Mouse (Mus musculus) embryo, embryonic 10.5 days (tissue): Measurements from ENCODE around the gene Mest.

Experiments
- DNase-seq: peaks from one replicate; pipeline ENCODE4 v3.0.0-alpha.2; 2015; ENCODE audit warnings: low spot score

Gene Mest

GRCm38 (mm10) chr6:30709115-30709514 is 14.2 kb upstream of the Mest start:
- DNase-seq = no peak

GRCm38 (mm10) chr6:30710371-30711364 is 12.7 kb upstream of the Mest start:
- no peak for DNase-seq

GRCm38 (mm10) chr6:30711365-30711763 is 12.0 kb upstream of the Mest start:
- no peak for DNase-seq

- DNase-seq = no peak
Measured at GRCm38 (mm10) chr6:30712484-30712883, 10.9 kb upstream of the Mest start.

GRCm38 (mm10) chr6:30713455-30713854 is 9.9 kb upstream of the Mest start:
- DNase-seq = no peak

GRCm38 (mm10) chr6:30713896-30714295 is 9.5 kb upstream of the Mest start:
- DNase-seq = no peak

GRCm38 (mm10) chr6:30714891-30715471 is 8.4 kb upstream of the Mest start:
- DNase-seq = no peak

- no peak for DNase-seq
Measured at GRCm38 (mm10) chr6:30716796-30717195, 6.6 kb upstream of the Mest start.

- no peak for DNase-seq
Measured at GRCm38 (mm10) chr6:30722385-30723164, 772 bp upstream of the Mest start.

- DNase-seq = no peak
Measured at GRCm38 (mm10) chr6:30730301-30730971, 7.1 kb downstream of the Mest start.

GRCm38 (mm10) chr6:30732571-30733130 is 9.3 kb downstream of the Mest start:
- DNase-seq = no peak

- no peak for DNase-seq
Measured at GRCm38 (mm10) chr6:30734465-30734864, 11.1 kb downstream of the Mest start.

GRCm38 (mm10) chr6:30734988-30735727 is 11.8 kb downstream of the Mest start:
- DNase-seq = no peak

- DNase-seq = peak; percentile 64
Measured at GRCm38 (mm10) chr6:30735728-30736371, 12.5 kb downstream of the Mest start.

- peak; percentile 83 for DNase-seq
Measured at GRCm38 (mm10) chr6:30736372-30736762, 13.0 kb downstream of the Mest start.

GRCm38 (mm10) chr6:30736864-30737547 is 13.7 kb downstream of the Mest start:
- DNase-seq = peak; percentile 88

GRCm38 (mm10) chr6:30737548-30738463 is 14.5 kb downstream of the Mest start:
- DNase-seq = peak; percentile 82

- no peak for DNase-seq
Measured at GRCm38 (mm10) chr6:30738464-30739006, 15.2 kb downstream of the Mest start.
